Mouse (Mus musculus): Measurements from ENCODE around the gene Cabp7.

Gene Cabp7

GRCm38 (mm10) chr11:4700726-4701125 lies 45.9 kb downstream of the Cabp7 start:
- DNase-seq = no peak

GRCm38 (mm10) chr11:4697043-4697983 lies 49.3 kb downstream of the Cabp7 start:
- DNase-seq = no peak

DNA sequence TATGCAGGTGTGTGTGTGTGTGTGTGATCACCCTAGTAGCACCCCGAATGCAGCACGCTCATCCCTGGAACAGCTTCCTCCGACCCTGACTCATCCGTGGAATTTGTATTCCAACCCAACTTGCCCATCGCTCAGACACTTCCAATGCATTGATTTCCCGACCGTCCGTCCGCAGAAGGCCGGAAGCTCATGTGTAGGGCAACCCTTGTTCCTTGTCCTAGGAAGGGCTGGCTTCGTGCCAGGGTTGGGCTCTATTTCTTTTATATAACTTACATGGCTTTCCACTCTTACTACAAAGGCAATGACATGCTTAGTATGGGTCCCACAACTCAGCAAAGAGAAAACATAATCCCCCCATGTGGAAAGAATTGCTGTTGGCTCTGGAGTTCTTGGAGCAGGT lies 54.4 kb downstream of the Cabp7 start:
- DNase-seq = no peak

DNA sequence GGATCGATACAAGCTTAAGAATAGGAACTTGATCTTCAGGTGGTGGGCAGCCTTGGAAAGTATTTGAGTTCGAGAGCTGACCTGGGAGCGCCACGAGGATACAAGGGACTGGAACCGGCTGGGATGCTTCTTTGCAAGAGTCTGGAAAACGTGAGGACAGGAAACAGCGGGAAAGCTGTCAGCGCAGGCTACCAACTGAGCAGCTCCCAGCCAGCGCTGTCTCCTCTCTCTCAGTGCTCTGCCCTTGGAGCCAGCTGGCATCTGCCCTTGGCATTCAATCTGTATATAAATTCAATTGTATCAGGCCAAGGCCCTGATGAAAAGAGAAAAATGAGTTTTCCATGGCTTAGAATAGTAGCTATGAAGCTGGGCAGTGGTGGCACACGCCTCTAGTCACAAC lies 55.4 kb downstream of the Cabp7 start:
- no peak for DNase-seq

DNA sequence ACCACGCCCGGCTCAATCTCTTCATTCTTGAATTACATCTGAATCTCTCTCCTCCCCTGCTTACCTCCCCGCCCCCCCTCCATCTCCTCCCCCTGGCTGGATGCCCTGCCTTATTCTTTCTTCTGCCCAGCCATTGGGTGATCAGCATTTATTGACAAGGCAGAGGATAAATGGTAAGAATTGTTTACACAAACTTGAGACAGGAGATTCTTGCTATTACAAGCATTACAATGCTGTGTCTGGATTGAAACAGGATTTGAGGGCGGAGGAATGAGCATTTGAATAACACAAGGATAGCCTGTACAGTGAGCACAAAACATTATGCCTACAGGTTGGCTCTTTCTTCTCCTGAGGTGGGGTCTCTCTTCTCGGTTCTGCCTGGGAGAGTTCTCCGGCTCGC lies 56.2 kb downstream of the Cabp7 start:
- DNase-seq = no peak

DNA sequence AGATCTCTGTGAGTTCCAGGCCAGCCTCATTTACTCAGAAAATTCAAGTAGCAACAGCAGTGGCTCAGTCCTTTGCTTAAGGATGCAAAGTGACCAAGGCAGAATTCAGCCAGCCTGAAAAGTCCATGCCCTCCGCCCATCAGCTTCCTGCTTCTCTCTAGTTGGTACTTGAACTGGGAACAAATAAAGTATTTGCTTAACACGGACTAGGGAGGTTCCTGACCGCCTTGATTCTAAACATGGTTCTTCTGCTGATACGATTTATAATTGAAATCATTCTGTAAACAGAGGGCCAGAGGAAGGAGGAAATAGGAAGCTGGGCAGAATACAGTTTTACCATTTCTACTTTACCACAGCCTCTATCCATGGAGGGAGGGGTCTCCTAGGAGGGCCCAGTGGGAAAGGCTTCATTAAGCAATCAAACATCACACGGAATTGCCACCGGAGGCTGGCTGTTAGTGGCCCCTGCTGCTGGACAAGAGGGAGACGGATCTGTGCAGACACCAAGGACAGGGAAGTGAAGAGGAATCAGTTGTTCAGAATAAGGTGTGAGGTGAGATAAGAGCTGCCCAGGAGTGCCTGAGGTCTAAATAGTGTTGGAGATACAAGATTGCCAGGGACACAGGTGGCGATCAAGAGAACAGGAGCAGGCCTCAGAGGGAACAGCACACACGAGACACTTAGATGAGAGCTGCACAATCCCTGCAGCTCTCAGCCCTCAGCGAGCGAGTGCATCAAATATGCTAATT lies 57.8 kb downstream of the Cabp7 start:
- DNase-seq = no peak

- no peak for DNase-seq
Measured at GRCm38 (mm10) chr11:4687874-4688273, 58.7 kb downstream of the Cabp7 start.

GRCm38 (mm10) chr11:4687027-4687426 lies 59.6 kb downstream of the Cabp7 start:
- no peak for DNase-seq

All from cerebellum, adult 11 months (tissue).